Mouse (Mus musculus) hindbrain, postnatal 0 days (tissue): ENCODE results near the gene Tiprl. TPM values are rescaled to one million over a fixed set of nuclear protein-coding genes. Genes with fewer than 3 reads are reported as not detected.

Source experiments
- ATAC-seq: fragments of 200-750 bp; cut with Nextera tagmentation; 2 replicates; pipeline ENCODE4 v1.8.0; 2017; ENCODE audit warnings: mild to moderate bottlenecking, moderate TSS enrichment, moderate library complexity
- DNase-seq: peaks from one replicate; pipeline ENCODE4 v3.0.0-alpha.2; 2015; ENCODE audit warnings: low spot score
- H3K27ac ChIP-seq: fragments of 300-500 bp; sonication (generic); 2 replicates; pipeline ENCODE4 v1.5.1; 2014; ENCODE audit warnings: mild to moderate bottlenecking
- H3K27me3 ChIP-seq: fragments of 300-500 bp; sonication (generic); 2 replicates; pipeline ENCODE4 v1.6.1; 2014; ENCODE audit warnings: low read length, mixed read lengths; ENCODE audit not compliant: insufficient read depth
- H3K36me3 ChIP-seq: fragments of 300-500 bp; sonication (generic); 2 replicates; pipeline ENCODE4 v1.6.1; 2014; ENCODE audit warnings: low read length, mixed read lengths; ENCODE audit not compliant: insufficient read depth
- H3K4me1 ChIP-seq: fragments of 300-500 bp; sonication (generic); 2 replicates; pipeline ENCODE4 v1.6.1; 2014; ENCODE audit warnings: antibody characterized with exemption, low read length, mixed read lengths; ENCODE audit not compliant: insufficient read depth
- H3K4me2 ChIP-seq: fragments of 300-500 bp; sonication (generic); 2 replicates; pipeline ENCODE4 v1.6.1; 2014; ENCODE audit warnings: low read depth, mild to moderate bottlenecking, low read length, moderate library complexity, mixed read lengths
- H3K4me3 ChIP-seq: fragments of 300-500 bp; sonication (generic); 2 replicates; pipeline ENCODE4 v1.5.1; 2014; ENCODE audit warnings: low read length
- H3K9ac ChIP-seq: fragments of 300-500 bp; sonication (generic); replicated peaks from 2 replicates; pipeline ENCODE4 v1.6.1; 2014; ENCODE audit warnings: mild to moderate bottlenecking, low read length, moderate library complexity, mixed read lengths
- H3K9me3 ChIP-seq: fragments of 300-500 bp; sonication (generic); 2 replicates; pipeline ENCODE4 v1.6.1; 2016; ENCODE audit warnings: low read length, mixed read lengths
- CTCF ChIP-seq: IDR thresholded peaks from 2 replicates; pipeline ENCODE4 v1.5.1; 2016; ENCODE audit warnings: antibody characterized with exemption, control low read depth, low read depth
- WGBS: fragments of 180-500 bp; shearing (Covaris S2); extraction: QIAGEN DNeasy Blood & Tissue Kit; methylation state at CpG from one replicate; pipeline ENCODE4 v1.1.7; 2014; 5-methylcytosine and 5-hydroxymethylcytosine counted together
- polyA plus RNA-seq: library from polyadenylated mRNA; unstranded; fragments of >200 nt; fragmentation: Nextera tagmentation; extraction: Ambion mirVana; gene quantifications from 2 replicates; pipeline ENCODE4 v1.2.1, GENCODE M21; 2015
- total RNA-seq: library from RNA; depleted of rRNA; stranded (reverse); fragments of >200 nt; gene quantifications from 2 replicates; pipeline ENCODE4 v1.2.3, GENCODE M21; 2014; rRNA removed

The Tiprl gene
- total and polyA plus RNA-seq, 2 experiments from 2014 or later, result 37.1 to 129 TPM

- Histone ChIP-seq H3K27me3 (no peaks in the 10 kb centered on the region), H3K9ac (no peak overlapping the region), H3K9me3 (no peaks in the 10 kb centered on the region), H3K27ac (no peak overlapping the region), H3K4me3 (no peak overlapping the region), H3K4me2 (no peak overlapping the region), H3K36me3 (no peaks in the 10 kb centered on the region), H3K4me1 (no peaks in the 10 kb centered on the region)
- TF ChIP-seq CTCF, result no peak
- ATAC-seq, result no peak
- WGBS, result 82% methylated on average over 3 of the region's 3 CpGs
- no peak for DNase-seq
These were observed 67.3 kb downstream of the Tiprl start for GRCm38 (mm10) chr1:165169462-165169861.

- no peaks in the 10 kb centered on the region for H3K36me3 ChIP-seq
- 85% methylated on average over 6 of the region's 6 CpGs for WGBS
- no peak overlapping the region for H3K9ac ChIP-seq
- no peaks in the 10 kb centered on the region for H3K4me1 ChIP-seq
- no peak for TF ChIP-seq CTCF
- no peaks in the 10 kb centered on the region for H3K9me3 ChIP-seq
- no peaks in the 10 kb centered on the region for H3K27me3 ChIP-seq
- no peak for DNase-seq
- H3K4me2 ChIP-seq, result no peak overlapping the region
- no peak overlapping the region for H3K4me3 ChIP-seq
- no peak overlapping the region for H3K27ac ChIP-seq
- ATAC-seq, result no peak
These were observed 71.9 kb downstream of the Tiprl start for GRCm38 (mm10) chr1:165164920-165165319.

Other genes starting within 250 kb of the Tiprl start
- not detected in 2 replicates for gene Tbx19, start 76.2 kb downstream of the Tiprl start, total RNA-seq
- not detected in 2 replicates for gene Tbx19, start 76.2 kb downstream of the Tiprl start, polyA plus RNA-seq
- 11.0 and 17.0 TPM in 2 replicates for gene Sft2d2, start 42.6 kb downstream of the Tiprl start, total RNA-seq
- 5.6 and 6.5 TPM in 2 replicates for gene Sft2d2, start 42.6 kb downstream of the Tiprl start, polyA plus RNA-seq
- 49.7 and 52.0 TPM in 2 replicates for gene Gpr161, start 58.8 kb upstream of the Tiprl start, total RNA-seq
- 2.1 and 2.4 TPM in 2 replicates for gene Gpr161, start 58.8 kb upstream of the Tiprl start, polyA plus RNA-seq
- gene Dcaf6, start 223.5 kb upstream of the Tiprl start, total RNA-seq, result 32.9 and 33.5 TPM in 2 replicates
- gene Dcaf6, start 223.5 kb upstream of the Tiprl start, polyA plus RNA-seq, result 19.2 and 20.6 TPM in 2 replicates
- gene Mpc2, start 223.6 kb upstream of the Tiprl start, total RNA-seq, result 140 and 146 TPM in 2 replicates
- gene Mpc2, start 223.6 kb upstream of the Tiprl start, polyA plus RNA-seq, result 282 and 291 TPM in 2 replicates
- 0.78 TPM in 1 of 2 replicates, not detected in the other for gene Adcy10, start 248.2 kb upstream of the Tiprl start, total RNA-seq
- 0.06 and 0.33 TPM in 2 replicates for gene Adcy10, start 248.2 kb upstream of the Tiprl start, polyA plus RNA-seq